Mouse (Mus musculus) embryonic facial prominence, embryonic 14.5 days (tissue): ENCODE results near the gene BC061212. TPM values are rescaled to one million over a fixed set of nuclear protein-coding genes. Genes with fewer than 3 reads are reported as not detected.
"Not testable (repeated sequence)": the region's sequence is repeated elsewhere in the genome, so short reads cannot be mapped to it uniquely, and the experiment has no call there.

Experiments used
- ATAC-seq: fragments of 200-750 bp; cut with Nextera tagmentation; 2 replicates; pipeline ENCODE4 v1.8.0; 2017; ENCODE audit warnings: low read depth, moderate number of reproducible peaks, moderate TSS enrichment
- DNase-seq: peaks from one replicate; pipeline ENCODE4 v3.0.0-alpha.2; 2015; ENCODE audit warnings: low spot score
- H3K27ac ChIP-seq: fragments of 300-500 bp; sonication (generic); replicated peaks from 2 replicates; pipeline ENCODE4 v1.5.1; 2014; ENCODE audit warnings: low read depth, mild to moderate bottlenecking, low read length, moderate library complexity
- H3K27me3 ChIP-seq: fragments of 300-500 bp; sonication (generic); replicated peaks from 2 replicates; pipeline ENCODE4 v1.6.1; 2014; ENCODE audit warnings: low read length; ENCODE audit not compliant: control insufficient read depth, insufficient read depth
- H3K36me3 ChIP-seq: fragments of 300-500 bp; sonication (generic); 2 replicates; pipeline ENCODE4 v1.6.1; 2014; ENCODE audit warnings: low read length, mixed read lengths; ENCODE audit not compliant: control insufficient read depth, insufficient read depth
- H3K4me1 ChIP-seq: fragments of 300-500 bp; sonication (generic); 2 replicates; pipeline ENCODE4 v1.6.1; 2014; ENCODE audit warnings: antibody characterized with exemption, low read length; ENCODE audit not compliant: control insufficient read depth, insufficient read depth
- H3K4me2 ChIP-seq: fragments of 300-500 bp; sonication (generic); 2 replicates; pipeline ENCODE4 v1.6.1; 2014; ENCODE audit warnings: low read depth, mild to moderate bottlenecking, low read length, moderate library complexity, mixed read lengths
- H3K4me3 ChIP-seq: fragments of 300-500 bp; sonication (generic); 2 replicates; pipeline ENCODE4 v1.5.1; 2014; ENCODE audit warnings: low read depth, mild to moderate bottlenecking, low read length
- H3K9ac ChIP-seq: fragments of 300-500 bp; sonication (generic); 2 replicates; pipeline ENCODE4 v1.6.1; 2014; ENCODE audit warnings: low read depth, mild to moderate bottlenecking, low read length, moderate library complexity, mixed read lengths
- H3K9me3 ChIP-seq: fragments of 300-500 bp; sonication (generic); 2 replicates; pipeline ENCODE4 v1.6.1; 2016; ENCODE audit warnings: low read length; ENCODE audit not compliant: control insufficient read depth
- WGBS: fragments of 180-500 bp; shearing (Covaris S2); extraction: QIAGEN DNeasy Blood & Tissue Kit; methylation state at CpG from one replicate; pipeline ENCODE4 v1.1.7; 2014; 5-methylcytosine and 5-hydroxymethylcytosine counted together
- polyA plus RNA-seq: library from polyadenylated mRNA; unstranded; fragments of >200 nt; fragmentation: Nextera tagmentation; extraction: Ambion mirVana; gene quantifications from 2 replicates; pipeline ENCODE4 v1.2.1, GENCODE M21; 2014

BC061212 gene
- polyA plus RNA-seq, result not detected in 2 replicates

- not testable (repeated sequence) for H3K9me3 ChIP-seq, H3K4me1 ChIP-seq, H3K4me3 ChIP-seq, H3K27ac ChIP-seq, H3K27me3 ChIP-seq, DNase-seq, H3K36me3 ChIP-seq, H3K4me2 ChIP-seq, ATAC-seq, H3K9ac ChIP-seq
- WGBS, result no CpG with 5 or more reads among the region's 1 CpGs
Measured at GRCm38 (mm10) chr5:94070445-94070844, at the start of gene BC061212. BC061212 (minus strand) TSS chr5:94070545.

- no CpG with 5 or more reads among the region's 3 CpGs for WGBS
- H3K27me3 ChIP-seq, DNase-seq, H3K9me3 ChIP-seq, H3K4me3 ChIP-seq, H3K4me1 ChIP-seq, H3K36me3 ChIP-seq, H3K27ac ChIP-seq, H3K4me2 ChIP-seq, ATAC-seq, H3K9ac ChIP-seq: not testable (repeated sequence)
Measured at GRCm38 (mm10) chr5:94076085-94076484, 5.7 kb upstream of the BC061212 start, which contains the start of gene Gm6351. Gm6351 (plus strand) TSS chr5:94076385.

Other genes starting within 250 kb of the BC061212 start
- not detected in 2 replicates for gene Gm7792, start 226.8 kb downstream of the BC061212 start, polyA plus RNA-seq
- not detected in 2 replicates for gene Gm16429, start 141.5 kb downstream of the BC061212 start, polyA plus RNA-seq
- gene Gm6351, start 5.8 kb upstream of the BC061212 start, polyA plus RNA-seq, result not detected in 2 replicates
- not detected in 2 replicates for gene Gm3106, start 147.5 kb upstream of the BC061212 start, polyA plus RNA-seq
- gene A430089I19Rik, start 236.3 kb upstream of the BC061212 start, polyA plus RNA-seq, result not detected in 2 replicates
- gene Gm6502, start 243.9 kb upstream of the BC061212 start, polyA plus RNA-seq, result not detected in 2 replicates